Mouse (Mus musculus) mature B cell (primary cell): Measurements from ENCODE around the gene Fntb.

Source experiments
- in situ Hi-C: fragments of 300-500 bp; cut with MboI; formaldehyde crosslinking; loops from 2 replicates; pipeline ENCODE4 v1.14.3; 2019

The Fntb gene

DNA sequence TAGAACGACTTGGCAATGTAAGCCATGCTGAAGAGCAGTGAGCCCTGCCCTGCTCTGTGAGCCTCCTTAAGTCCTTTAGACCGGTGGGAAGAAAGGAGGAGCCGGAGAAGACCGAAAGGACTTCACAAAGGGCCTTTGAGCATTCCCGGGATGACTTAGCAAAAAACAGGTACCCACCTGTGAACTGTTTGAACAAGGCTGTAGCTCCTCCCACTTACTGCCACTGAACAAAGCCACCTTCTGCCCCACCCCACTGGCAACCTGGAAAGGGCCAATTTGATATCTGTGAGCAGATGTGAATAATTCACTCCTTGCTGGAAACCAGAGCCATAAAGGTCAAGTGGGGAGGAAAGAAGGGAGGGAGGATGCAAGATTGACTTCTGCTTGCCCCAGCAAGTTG is 30.0 kb downstream of the Fntb start, which contains the start of gene Gpx2:
Gene Gpx2 (minus strand): TSS at position 205 of the 400 bp plus-strand sequence.
- in situ Hi-C loops, result no loop called here

DNA sequence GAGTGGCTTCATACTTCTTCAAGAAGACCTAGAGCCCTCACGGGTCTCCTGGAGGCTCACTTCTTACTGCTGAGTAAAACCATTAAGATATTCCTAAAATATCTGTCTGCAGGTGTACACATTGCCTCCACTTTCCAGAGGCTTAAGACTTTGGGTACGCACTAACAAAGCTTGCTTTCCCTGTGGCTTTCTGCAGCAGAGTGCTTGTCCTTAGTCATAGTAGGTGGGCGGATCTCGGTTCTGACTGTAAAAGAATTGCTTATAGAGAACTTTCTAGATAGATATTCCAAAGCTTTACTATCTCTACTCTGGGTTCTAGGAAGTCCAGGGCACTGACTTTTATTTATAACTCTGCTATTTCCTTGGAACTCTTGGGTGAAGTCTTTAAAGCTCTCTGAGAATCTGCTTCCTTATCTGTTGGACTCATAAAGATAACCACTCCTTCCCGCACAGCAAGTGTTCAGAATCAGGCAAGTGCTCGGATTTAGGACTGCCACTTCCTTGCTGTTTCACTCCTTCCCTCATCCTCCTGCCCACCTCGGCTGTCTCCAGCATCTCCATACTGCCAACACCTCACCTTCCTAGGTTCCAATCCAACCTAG is 31.6 kb downstream of the Fntb start:
- in situ Hi-C loops, result no loop called here

DNA sequence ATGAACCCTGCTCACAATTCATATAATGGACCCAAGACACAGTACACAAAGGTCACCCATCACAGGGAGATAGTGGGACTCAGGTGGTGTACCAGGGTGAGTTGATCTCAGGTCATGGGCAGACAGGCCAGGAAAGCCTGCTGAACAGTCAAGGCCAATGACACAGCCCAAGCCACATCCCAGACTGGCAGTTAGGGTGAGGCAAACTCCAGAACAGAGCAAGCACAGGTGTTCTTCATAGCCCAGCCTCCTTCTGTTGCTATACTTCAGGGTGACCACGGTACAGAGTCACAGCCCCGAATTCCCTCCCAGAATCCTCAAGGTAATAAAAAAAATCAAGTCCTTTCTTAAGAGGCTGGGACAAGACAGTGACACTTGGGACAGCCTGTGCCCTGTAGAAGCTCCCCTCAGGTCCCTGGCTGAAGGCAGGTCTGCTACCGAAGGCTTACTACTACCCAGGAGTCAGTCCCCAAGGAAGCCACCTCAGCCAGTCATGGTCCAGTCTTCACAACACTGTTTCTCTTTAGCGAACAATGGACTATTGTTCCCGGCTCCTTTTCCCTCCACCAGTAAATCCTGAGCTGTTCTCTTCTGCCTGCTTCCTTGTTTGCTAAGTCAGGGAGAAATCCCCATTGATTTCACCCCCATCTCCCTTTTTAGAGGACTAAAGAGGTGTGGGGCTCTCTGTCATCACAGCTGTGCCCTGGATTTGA is 32.8 kb downstream of the Fntb start:
- in situ Hi-C loops, result no loop called here

DNA sequence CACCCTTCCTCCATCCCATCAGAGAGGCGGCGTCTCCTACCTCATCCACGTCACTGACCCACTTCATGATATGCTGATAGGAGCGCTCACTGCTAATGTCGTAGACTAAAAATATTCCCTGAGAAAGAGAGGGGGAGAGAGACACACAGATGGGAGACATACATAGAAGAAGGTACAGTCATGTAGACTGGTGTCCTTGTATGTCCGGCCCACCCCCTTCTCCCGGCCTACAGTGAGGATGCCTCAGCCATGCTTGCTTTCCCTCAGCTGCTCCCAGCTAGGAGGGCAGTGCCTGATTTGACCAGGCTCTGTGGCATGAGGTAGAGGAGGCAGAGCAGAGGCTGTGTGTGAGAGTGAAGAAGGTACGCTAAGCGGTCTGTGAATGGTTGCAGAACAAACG is 37.6 kb downstream of the Fntb start:
- in situ Hi-C loops, result no loop called here

- in situ Hi-C loops, result no loop called here
Observed at GRCm38 (mm10) chr12:76803700-76804252, 38.4 kb downstream of the Fntb start.

GRCm38 (mm10) chr12:76805056-76805811 is 39.8 kb downstream of the Fntb start:
- in situ Hi-C loops, result no loop called here

GRCm38 (mm10) chr12:76807796-76808195 is 42.4 kb downstream of the Fntb start:
- in situ Hi-C loops, result no loop called here

DNA sequence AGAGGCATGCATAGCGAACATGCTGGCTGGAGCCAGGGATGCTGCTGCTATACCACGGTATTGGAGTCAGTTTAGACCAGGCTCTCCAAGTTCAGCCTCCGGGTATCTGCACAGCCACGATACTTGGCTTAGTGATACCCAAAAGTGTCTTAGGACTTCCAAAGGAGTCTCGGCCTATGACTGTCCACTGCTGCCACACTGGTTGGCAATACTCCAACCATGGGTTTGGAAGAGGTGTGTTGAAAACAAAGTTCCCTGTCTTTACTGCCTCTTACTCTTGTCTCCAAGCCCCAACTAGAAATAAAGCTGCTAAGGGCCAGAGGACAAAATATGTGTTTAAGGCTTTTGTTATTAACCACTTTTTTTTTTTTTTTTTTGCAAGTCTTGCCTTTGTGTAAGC is 45.1 kb downstream of the Fntb start:
- in situ Hi-C loops, result no loop called here

DNA sequence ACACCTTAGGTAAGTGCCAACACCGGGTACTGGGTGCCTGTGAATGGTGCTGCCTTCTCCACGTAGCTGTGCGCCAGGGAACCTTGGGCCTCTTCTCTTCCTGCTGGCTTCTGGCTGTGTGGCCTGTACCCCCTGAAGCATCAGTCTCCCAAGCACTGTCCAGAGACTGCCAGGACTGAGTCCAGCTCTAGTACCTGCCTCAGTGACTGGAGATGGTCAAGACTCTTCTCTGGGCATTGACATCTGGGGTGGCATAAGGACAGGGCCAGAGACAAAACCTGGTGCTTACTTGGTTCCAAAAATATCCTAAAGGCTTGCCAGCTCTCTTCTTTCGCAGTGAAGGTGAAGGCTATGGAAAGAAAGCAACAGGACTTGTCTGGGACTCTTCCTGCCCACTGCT is 45.6 kb downstream of the Fntb start:
- in situ Hi-C loops, result no loop called here

GRCm38 (mm10) chr12:76813543-76813942 is 48.2 kb downstream of the Fntb start:
- in situ Hi-C loops, result no loop called here

DNA sequence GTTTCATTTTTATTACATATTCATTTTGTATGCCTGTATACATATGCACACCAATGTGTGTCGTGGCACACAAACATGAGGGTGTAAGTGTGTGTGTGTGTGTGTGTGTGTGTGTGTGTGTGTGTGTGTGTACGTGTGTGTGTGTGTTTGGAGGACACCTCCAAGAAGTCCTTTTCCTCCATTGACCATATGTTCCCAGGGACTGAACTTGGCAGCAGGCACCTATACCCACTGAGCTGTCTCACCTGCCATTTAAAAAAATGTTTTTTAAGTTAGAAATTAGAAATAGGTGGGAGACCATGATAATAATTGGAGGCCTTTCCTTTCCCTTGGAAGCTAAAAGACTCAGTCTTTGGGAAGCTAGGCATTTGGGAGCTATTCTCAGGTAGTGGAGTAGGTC is 48.7 kb downstream of the Fntb start:
- in situ Hi-C loops, result no loop called here

DNA sequence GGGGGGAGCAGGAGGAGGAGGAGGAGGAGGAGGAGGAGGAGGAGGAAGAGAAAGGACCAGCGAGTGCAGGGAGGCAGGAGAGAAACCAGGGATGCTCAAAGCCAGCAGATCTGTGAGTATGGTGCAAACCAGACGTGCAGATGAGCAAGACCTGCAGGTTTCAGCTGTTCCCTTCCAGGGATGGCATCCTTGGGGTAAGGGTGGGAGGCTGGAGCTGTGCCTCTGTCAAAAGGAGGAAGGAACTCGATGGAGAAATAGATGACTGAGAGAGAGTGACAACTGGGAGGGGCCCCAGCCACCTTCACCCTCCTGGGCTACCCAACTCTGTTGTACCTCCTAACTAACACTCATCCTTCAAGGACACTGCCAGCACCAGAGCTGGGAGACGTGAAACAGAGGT is 51.3 kb downstream of the Fntb start:
- in situ Hi-C loops, result no loop called here

DNA sequence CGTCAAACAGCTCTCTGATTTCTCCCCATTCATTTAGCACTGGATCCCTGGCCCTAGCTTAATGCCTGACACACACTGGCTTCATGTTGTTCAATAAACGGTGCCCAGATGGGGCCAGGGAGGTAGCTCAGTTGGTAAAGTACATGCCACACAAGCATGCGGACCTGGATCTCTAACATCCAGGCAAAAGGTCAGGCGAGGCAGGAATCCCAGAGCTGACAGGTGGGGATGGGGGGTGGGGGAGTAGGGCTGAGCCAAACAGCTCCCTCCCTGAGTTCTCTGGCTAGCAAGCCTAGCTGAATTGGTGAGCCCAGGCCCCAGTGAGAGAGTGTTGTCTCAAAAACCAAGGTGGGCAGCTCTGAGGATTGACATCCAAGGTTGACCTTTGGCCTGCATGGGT is 51.8 kb downstream of the Fntb start:
- in situ Hi-C loops, result no loop called here

GRCm38 (mm10) chr12:76818120-76818519 is 52.7 kb downstream of the Fntb start:
- in situ Hi-C loops, result no loop called here

GRCm38 (mm10) chr12:76818908-76819307 is 53.5 kb downstream of the Fntb start:
- in situ Hi-C loops, result no loop called here

- in situ Hi-C loops, result no loop called here
Observed at GRCm38 (mm10) chr12:76819816-76820215, 54.4 kb downstream of the Fntb start.

- in situ Hi-C loops, result no loop called here
Observed at GRCm38 (mm10) chr12:76820615-76821014, 55.2 kb downstream of the Fntb start.

DNA sequence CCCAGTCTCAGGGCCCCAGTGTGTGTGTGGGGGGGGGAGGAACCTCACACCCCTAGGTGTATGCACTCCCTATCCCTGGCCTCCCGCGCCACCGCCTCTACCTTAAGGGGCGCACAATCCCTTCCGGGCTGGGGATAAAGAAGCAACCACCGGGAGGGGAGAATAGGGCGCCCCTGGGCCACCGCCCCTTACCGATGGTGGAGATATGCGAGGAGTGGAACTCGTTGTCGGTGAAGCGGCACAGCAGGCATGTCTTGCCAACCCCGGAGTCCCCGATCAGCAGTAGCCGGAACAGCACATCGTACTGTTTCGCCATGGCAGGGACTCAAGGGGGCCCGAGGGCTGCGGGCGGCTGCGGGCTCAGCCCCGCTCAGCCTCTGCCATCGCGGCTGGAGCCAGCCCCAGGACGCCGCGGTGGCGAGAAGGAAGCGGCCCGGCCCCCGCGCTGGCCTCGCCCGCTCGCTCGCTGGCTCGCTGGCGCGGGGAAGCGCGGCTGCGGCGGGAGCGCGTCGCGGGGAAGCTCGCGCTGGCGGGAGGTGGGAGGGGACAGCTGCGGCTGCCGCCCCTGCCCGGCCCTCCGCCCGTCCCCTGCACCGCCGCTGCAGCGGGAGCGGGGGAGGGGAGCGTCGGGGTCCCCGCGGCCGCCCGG is 56.7 kb downstream of the Fntb start:
- in situ Hi-C loops, result no loop called here

- in situ Hi-C loops, result no loop called here
Observed at GRCm38 (mm10) chr12:76822651-76823041, 57.3 kb downstream of the Fntb start, which contains the start of gene Rab15. Gene Rab15, minus strand, starts transcription at chr12:76822908.

DNA sequence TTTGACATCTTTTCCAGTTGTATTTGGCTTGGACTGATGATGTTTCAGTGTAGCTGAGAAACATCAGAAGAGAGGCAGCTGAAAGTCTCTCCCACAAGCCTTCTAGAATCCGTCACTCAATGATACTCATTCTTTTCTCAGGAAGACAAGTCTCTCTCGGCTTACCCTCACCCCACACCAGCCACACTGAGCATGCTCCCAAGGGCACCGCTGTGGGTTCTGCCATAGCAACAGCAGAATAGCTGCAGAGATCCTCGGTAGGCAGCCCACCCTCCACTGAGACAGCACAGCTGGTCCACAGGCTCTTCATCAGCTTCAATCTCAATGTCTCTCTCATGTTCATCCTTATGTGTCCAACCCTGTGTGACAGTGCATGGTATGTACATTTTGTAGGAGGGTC is 59.9 kb downstream of the Fntb start:
- in situ Hi-C loops, result no loop called here

DNA sequence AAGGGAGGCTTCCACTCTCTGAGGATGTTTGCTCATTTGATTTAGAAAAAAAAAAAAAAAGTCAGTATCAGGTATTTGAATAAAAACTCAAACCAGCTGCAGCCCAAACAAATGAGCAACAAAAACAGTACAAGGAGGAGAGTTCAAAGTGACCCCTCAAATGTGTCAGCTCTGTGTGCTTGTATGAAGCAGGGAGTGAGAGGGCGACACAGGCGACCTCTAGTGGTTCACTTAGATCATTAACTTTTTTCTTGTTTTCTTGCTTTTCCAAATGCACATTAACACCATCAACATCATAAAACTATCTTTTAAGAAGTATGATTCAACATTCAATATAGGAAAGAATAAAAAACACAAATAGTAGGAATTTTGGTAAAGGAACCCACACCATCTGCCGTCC is 67.3 kb downstream of the Fntb start:
- in situ Hi-C loops, result no loop called here
